Mouse (Mus musculus) midbrain, embryonic 13.5 days (tissue): ENCODE measurements at regions not wholly inside any gene's neighbourhood (a gene's known extent, or its start where the extent isn't known, plus 50 kb on each side); places are given as distances from the start of the nearest gene placed in this dataset.

Source experiments
- ATAC-seq: fragments of 200-750 bp; cut with Nextera tagmentation; 2 replicates; pipeline ENCODE4 v1.8.0; 2017; ENCODE audit warnings: mild to moderate bottlenecking, moderate TSS enrichment, moderate library complexity
- H3K27ac ChIP-seq: fragments of 300-500 bp; sonication (generic); 2 replicates; pipeline ENCODE4 v1.5.1; 2015; ENCODE audit warnings: inconsistent platforms, mild to moderate bottlenecking, moderate library complexity
- H3K27me3 ChIP-seq: fragments of 300-500 bp; sonication (generic); 2 replicates; pipeline ENCODE4 v1.6.1; 2015; ENCODE audit warnings: mild to moderate bottlenecking, inconsistent platforms
- H3K36me3 ChIP-seq: fragments of 300-500 bp; sonication (generic); 2 replicates; pipeline ENCODE4 v1.6.1; 2015; ENCODE audit warnings: mild to moderate bottlenecking, inconsistent platforms
- H3K4me1 ChIP-seq: fragments of 300-500 bp; sonication (generic); replicated peaks from 2 replicates; pipeline ENCODE4 v1.6.1; 2015; ENCODE audit warnings: inconsistent platforms
- H3K4me2 ChIP-seq: fragments of 300-500 bp; sonication (generic); replicated peaks from 2 replicates; pipeline ENCODE4 v1.6.1; 2015; ENCODE audit warnings: moderate library complexity, mild to moderate bottlenecking, inconsistent platforms
- H3K4me3 ChIP-seq: fragments of 300-500 bp; sonication (generic); replicated peaks from 2 replicates; pipeline ENCODE4 v1.5.1; 2015; ENCODE audit warnings: mild to moderate bottlenecking, inconsistent platforms
- H3K9ac ChIP-seq: fragments of 300-500 bp; sonication (generic); replicated peaks from 2 replicates; pipeline ENCODE4 v1.6.1; 2015; ENCODE audit warnings: mild to moderate bottlenecking, inconsistent platforms
- H3K9me3 ChIP-seq: fragments of 300-500 bp; sonication (generic); 2 replicates; pipeline ENCODE4 v1.6.1; 2016; ENCODE audit warnings: mild to moderate bottlenecking, inconsistent platforms
- WGBS: fragments of 180-500 bp; shearing (Covaris S2); methylation state at CpG from one replicate; pipeline ENCODE4 v1.1.7; 2015; 5-methylcytosine and 5-hydroxymethylcytosine counted together

DNA sequence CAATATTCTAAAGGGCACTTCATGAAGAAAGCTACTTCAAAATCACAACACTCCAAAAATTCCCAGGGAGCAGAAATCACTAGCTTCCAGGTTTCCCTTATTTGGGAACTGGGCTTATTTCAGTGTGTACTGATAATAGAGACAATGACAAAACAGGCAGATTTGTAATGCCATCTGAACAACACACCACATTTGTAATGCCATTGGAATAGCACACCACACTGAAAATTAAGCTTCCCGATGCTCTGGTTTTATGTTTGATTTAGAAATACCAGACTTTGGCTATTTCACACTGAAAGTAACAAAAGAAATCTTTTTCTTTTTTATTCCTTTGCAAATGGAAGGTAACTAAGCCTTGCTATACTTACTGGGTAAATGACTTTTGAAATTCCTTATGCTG is 343.5 kb upstream of the Cdh20 start:
- Histone ChIP-seq H3K27me3 (no peaks in the 10 kb centered on the region), H3K4me3 (no peak overlapping the region), H3K36me3 (no peaks in the 10 kb centered on the region), H3K4me1 (no peaks in the 10 kb centered on the region), H3K9me3 (no peaks in the 10 kb centered on the region), H3K27ac (no peak overlapping the region), H3K4me2 (no peak overlapping the region), H3K9ac (no peak overlapping the region)
- no peak for ATAC-seq
- 88% methylated on average over 1 of the region's 1 CpGs for WGBS

DNA sequence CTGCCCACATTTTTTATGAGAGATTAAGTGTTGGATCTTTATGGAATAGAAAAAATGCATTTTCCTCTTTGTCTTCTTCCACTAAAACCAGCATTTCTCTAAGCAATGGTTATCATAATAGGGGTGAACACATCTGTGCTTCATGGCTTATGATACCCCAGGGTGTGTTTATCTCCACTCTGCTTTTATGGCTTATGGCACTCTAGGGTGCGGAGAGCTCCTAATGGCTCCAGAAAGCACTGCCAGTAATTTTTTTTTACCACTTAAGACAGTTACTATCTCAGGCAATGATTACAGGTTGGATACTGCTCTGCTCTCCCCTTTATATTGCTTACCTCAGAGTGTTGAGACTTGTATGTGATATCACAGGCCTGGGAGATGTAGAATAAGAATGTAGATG is 343.0 kb upstream of the Cdh20 start:
- Histone ChIP-seq H3K4me3 (no peak overlapping the region), H3K27me3 (no peaks in the 10 kb centered on the region), H3K9me3 (no peaks in the 10 kb centered on the region), H3K27ac (no peak overlapping the region), H3K4me1 (no peaks in the 10 kb centered on the region), H3K9ac (no peak overlapping the region), H3K4me2 (no peak overlapping the region), H3K36me3 (no peaks in the 10 kb centered on the region)
- ATAC-seq, result 0 out of 2 replicates have a peak, but pooled peaks have one; percentile 50
- WGBS, result 75% methylated on average over 1 of the region's 1 CpGs

DNA sequence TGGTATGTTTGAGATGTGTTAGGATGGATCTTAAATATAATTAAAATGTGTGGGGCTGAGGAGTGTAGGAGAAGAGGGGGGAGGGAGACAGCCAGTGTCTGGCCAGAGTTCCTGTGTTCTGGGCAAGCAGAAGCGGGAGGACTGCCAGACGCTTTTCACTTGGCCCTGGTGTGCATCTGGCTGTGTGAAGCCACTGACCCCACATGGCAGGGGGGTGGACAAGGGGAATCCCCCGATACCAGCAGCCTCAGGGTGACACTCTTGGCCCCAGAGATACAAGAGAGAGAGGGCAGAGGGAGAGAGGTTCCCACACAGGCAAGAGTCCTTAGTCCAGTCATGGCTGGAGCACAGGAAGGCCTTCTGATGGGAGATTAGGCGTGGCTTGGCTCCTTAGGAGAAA is 318.7 kb upstream of the Cdh20 start:
- Histone ChIP-seq H3K36me3 (no peaks in the 10 kb centered on the region), H3K4me1 (no peaks in the 10 kb centered on the region), H3K27me3 (no peaks in the 10 kb centered on the region), H3K4me2 (no peak overlapping the region), H3K27ac (no peak overlapping the region), H3K4me3 (no peak overlapping the region), H3K9me3 (no peaks in the 10 kb centered on the region), H3K9ac (no peak overlapping the region)
- WGBS, result 77% methylated on average over 4 of the region's 4 CpGs
- no peak for ATAC-seq

DNA sequence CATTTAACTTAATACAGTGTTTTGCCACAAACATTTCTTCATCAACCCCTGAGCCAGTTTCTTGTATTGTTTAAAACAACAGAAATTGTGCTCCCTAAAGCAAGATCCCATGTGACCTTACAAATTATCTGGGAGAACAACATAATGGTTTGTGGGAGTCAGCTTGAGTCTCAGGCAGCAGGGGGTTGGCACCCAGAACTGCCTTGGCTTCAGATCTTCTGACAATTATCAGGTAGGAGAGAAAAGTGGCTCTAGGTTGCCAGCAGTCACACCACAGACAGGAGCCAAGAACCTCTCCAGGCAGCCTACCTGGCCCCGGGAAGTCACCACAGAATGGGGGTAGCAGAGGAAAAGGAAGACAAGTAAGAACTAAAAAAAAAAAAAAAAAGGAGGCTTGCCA is 299.8 kb upstream of the Cdh20 start:
- no peak for ATAC-seq
- H3K27ac ChIP-seq, result no peak overlapping the region
- no peaks in the 10 kb centered on the region for H3K9me3 ChIP-seq
- H3K9ac ChIP-seq, result no peak overlapping the region
- no peak overlapping the region for H3K4me3 ChIP-seq
- 88% methylated on average over 1 of the region's 1 CpGs for WGBS
- H3K4me1 ChIP-seq, result no peaks in the 10 kb centered on the region
- no peaks in the 10 kb centered on the region for H3K27me3 ChIP-seq
- H3K36me3 ChIP-seq, result no peaks in the 10 kb centered on the region
- no peak overlapping the region for H3K4me2 ChIP-seq

DNA sequence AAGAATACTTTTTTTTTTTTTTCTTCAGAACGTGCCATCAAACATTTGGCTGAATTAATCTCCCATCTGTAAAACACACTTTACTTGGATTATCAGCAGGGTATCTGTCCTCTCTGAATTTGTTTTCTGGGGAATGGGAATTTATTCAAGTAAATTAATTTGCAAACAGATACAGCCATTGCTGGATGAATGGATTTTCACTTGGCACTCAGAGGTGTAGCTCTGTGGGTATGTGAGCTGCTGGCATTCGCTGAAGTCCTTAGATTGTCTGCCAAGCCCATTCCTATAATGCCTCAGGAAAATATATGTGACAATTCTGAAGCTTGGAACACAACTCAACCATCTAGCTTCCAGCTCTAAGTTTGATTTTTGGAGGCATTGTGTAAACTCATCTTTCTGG is 288.6 kb upstream of the Cdh20 start:
- no peak for ATAC-seq
- Histone ChIP-seq H3K9ac (no peak overlapping the region), H3K9me3 (no peaks in the 10 kb centered on the region), H3K36me3 (no peaks in the 10 kb centered on the region), H3K4me3 (no peak overlapping the region), H3K27me3 (no peaks in the 10 kb centered on the region), H3K4me1 (no peaks in the 10 kb centered on the region), H3K4me2 (no peak overlapping the region), H3K27ac (no peak overlapping the region)
- WGBS, result 60% methylated on average over 2 of the region's 2 CpGs
